Mouse (Mus musculus) v-Abl transformed pro-B cells (cell line): ENCODE results near the gene Gpd1l.

Source experiments
- in situ Hi-C, 2 experiments: fragments of 400-800 bp; cut with MboI; formaldehyde crosslinking; loops; one replicate each; pipeline ENCODE4 v1.15.1; 2025; ENCODE audit not compliant: unreplicated experiment in 2 of 2

Gpd1l gene

GRCm38 (mm10) chr9:114881977-114882376, 51.8 kb downstream of the Gpd1l start:
- in situ Hi-C loops = loop anchor here in 1 of 2 experiments (5.0 kb wide), 1 partner anchor 85 kb away; no protein-coding TSS in a partner anchor

DNA sequence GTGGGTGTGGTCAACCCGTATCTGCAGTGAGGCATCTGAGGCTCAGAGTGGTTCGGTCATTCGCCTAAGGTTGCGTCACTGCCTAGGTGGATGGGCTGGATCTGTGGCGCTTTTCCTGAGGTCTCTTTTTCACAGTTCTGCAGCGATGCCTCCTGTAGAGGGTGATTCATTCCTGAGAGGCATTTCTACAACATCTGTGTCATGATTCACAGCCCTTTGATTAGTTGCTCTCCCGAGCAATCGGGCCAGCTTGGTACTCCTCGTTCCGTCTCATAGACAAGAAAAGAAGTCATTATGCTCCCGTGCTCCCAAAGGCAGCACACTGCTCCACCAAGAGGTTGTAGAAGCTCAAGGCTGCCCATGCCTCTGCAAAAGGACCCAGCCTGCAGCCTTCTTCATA, 78.5 kb downstream of the Gpd1l start:
- in situ Hi-C loops = no loop called here

GRCm38 (mm10) chr9:114854686-114855085, 79.1 kb downstream of the Gpd1l start:
- in situ Hi-C loops = no loop called here

DNA sequence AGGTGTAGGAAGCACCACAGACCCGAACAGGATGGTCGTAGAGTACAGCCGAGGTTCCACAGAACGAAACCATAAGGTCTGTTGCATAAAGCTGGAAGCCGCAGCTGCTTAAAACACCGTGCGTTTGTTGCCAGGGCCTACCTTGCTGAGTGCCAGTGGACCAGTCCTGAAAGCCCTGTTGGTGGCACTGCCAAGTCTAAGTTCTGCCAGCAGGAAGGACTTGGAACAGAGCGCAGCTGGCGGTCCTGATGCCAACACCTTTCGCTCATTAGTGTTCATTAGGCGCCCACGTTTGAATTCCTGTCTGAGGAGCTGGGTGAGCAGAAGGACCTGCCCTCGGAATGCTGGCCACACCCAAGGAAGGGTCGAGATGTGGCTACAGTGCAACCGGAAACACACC, 80.5 kb downstream of the Gpd1l start:
- in situ Hi-C loops = no loop called here

GRCm38 (mm10) chr9:114851419-114852190, 82.2 kb downstream of the Gpd1l start:
- in situ Hi-C loops = no loop called here
